Mouse (Mus musculus) CH12.LX (cell line): ENCODE results near the gene Gm10638.

Experiments
- E2F4 ChIP-seq: IDR thresholded peaks from 2 replicates; pipeline ENCODE4 v1.6.1; 2011; ENCODE audit warnings: low read depth, low read length, improper control_type of control experiment; ENCODE audit not compliant: insufficient replicate concordance
- EP300 ChIP-seq: IDR thresholded peaks from 2 replicates; pipeline ENCODE4 v1.6.1; 2011; ENCODE audit warnings: low read length, improper control_type of control experiment
- JUND ChIP-seq: conservative IDR thresholded peaks from 2 replicates; pipeline ENCODE4 v1.6.1; 2011; ENCODE audit warnings: low read depth, low read length, improper control_type of control experiment
- USF1 ChIP-seq: IDR thresholded peaks from 2 replicates; pipeline ENCODE4 v1.6.1; 2014; ENCODE audit warnings: low read depth, mild to moderate bottlenecking, inconsistent platforms, low read length, improper control_type of control experiment

DNA sequence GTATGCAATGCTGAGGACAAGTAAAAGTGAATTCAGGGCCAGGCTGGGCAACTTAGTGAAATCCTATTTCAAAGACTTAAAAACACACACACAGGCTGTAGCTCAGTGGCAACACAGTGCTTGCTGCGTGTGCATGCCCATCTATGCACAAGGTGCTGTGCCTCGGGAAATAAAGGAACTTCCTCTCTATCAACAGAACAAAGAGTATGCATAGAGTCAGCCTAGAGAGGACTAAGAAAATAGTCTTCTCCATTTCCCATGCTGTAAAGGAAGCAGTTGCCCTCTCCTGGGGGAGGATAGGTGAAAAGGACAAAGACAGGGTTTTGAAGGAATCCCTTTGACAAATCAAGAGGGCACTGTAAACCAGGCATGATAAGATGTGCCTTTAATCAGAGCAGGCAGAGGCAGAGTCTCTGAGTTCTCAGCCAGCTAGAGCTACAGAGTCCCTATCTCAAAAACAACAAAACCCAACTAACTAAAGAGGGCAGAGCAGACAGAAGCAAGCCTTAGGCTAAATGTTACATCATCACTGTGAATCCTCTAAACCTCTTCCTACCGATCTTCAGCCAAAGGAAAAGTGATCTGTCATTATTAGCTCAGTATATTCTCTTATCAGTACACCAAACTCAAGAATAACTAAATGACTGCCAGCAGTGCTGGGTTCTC lies 9.9 kb upstream of the Gm10638 start:
- no peak for TF ChIP-seq EP300
- TF ChIP-seq E2F4 = no peak
- no peak for TF ChIP-seq USF1
- no peak for TF ChIP-seq JUND
